Comparison of ENCODE assay signal across 19 mouse cellular contexts in genomic region chr3:37789711-37790110, GRCm38 (mm10).
DNase-seq lines count a peak whose midpoint lies in the region; ATAC-seq and TF ChIP-seq lines count a peak whose summit lies in the region.
"Had no signal": no experiment of that assay in that cellular context is flagged by ENCODE, and none has a peak within 500 bp of the region (broad histone marks: within the 10 kb centered on the region; RNA-seq: fewer than 3 reads in every experiment).

No protein-coding gene starts in this region.

- H3K36me3 ChIP-seq in embryonic facial prominence, embryonic 10.5 days (replicated peaks): no peaks in the 10 kb centered on the region
- H3K36me3 ChIP-seq in intestine, embryonic 14.5 days (ENCODE audit: control insufficient read depth, insufficient read depth, low read length): no peaks in the 10 kb centered on the region
- no peaks in the 10 kb centered on the region for H3K36me3 ChIP-seq in limb, embryonic 14.5 days (ENCODE audit: control insufficient read depth, insufficient read depth, low read length)
- H3K36me3 ChIP-seq: forebrain, embryonic 15.5 days; kidney, embryonic 15.5 days; midbrain, embryonic 13.5 days; neural tube, embryonic 15.5 days had no signal

- intact Hi-C loops in left cerebral cortex, postnatal 14 days (cut with DNase I): no loop called here
- intact Hi-C loops in left cerebral cortex, postnatal 10 days (cut with DNase I): no loop called here

- ATAC-seq in intestine, embryonic 14.5 days (replicated peaks; ENCODE audit: low FRiP score, low TSS enrichment, low read depth): no peak
- ATAC-seq in limb, embryonic 14.5 days (ENCODE audit: low FRiP score, low read depth): peak; percentile 56
- ATAC-seq: forebrain, embryonic 15.5 days; hindbrain, embryonic 16.5 days; midbrain, embryonic 13.5 days had no signal

- H3K27ac ChIP-seq in embryonic facial prominence, embryonic 10.5 days (replicated peaks): no peak overlapping the region
- H3K27ac ChIP-seq in intestine, embryonic 14.5 days (ENCODE audit: low read depth): no peak overlapping the region
- no peak overlapping the region; the same call in 1 of the 2 replicates for H3K27ac ChIP-seq in limb, embryonic 14.5 days (replicated peaks; ENCODE audit: low read depth, low read length)
- H3K27ac ChIP-seq: forebrain, embryonic 15.5 days; kidney, embryonic 15.5 days; midbrain, embryonic 13.5 days; neural tube, embryonic 15.5 days had no signal

- TF ChIP-seq POLR2A in limb, embryonic 14.5 days (IDR thresholded peaks at IDR 0.05; ENCODE audit: borderline replicate concordance, extremely low read depth, insufficient read depth, insufficient read length): no peak

- H3K9ac ChIP-seq in intestine, embryonic 14.5 days (ENCODE audit: low read length): no peak overlapping the region
- no peak overlapping the region for H3K9ac ChIP-seq in limb, embryonic 14.5 days (ENCODE audit: low read depth, low read length, severe bottlenecking)
- H3K9ac ChIP-seq: forebrain, embryonic 15.5 days; kidney, embryonic 15.5 days; lung, embryonic 14.5 days; midbrain, embryonic 13.5 days; neural tube, embryonic 15.5 days had no signal

- no peaks in the 10 kb centered on the region for H3K9me3 ChIP-seq in embryonic facial prominence, embryonic 10.5 days
- no peaks in the 10 kb centered on the region for H3K9me3 ChIP-seq in intestine, embryonic 14.5 days (ENCODE audit: control insufficient read depth, low read length)
- H3K9me3 ChIP-seq in limb, embryonic 14.5 days (ENCODE audit: control insufficient read depth, low read length): no peaks in the 10 kb centered on the region
- H3K9me3 ChIP-seq: forebrain, embryonic 15.5 days; kidney, embryonic 15.5 days; midbrain, embryonic 13.5 days; neural tube, embryonic 15.5 days had no signal

- H3K27me3 ChIP-seq in embryonic facial prominence, embryonic 10.5 days (replicated peaks; ENCODE audit: low read depth, poor library complexity, severe bottlenecking): peaks cover 7% of the 10 kb centered on the region; the same call in 1 of the 2 replicates
- no peaks in the 10 kb centered on the region for H3K27me3 ChIP-seq in intestine, embryonic 14.5 days (replicated peaks; ENCODE audit: control insufficient read depth, insufficient read depth, low read length)
- H3K27me3 ChIP-seq in limb, embryonic 14.5 days (ENCODE audit: control insufficient read depth, insufficient read depth, low read length): no peaks in the 10 kb centered on the region
- H3K27me3 ChIP-seq: forebrain, embryonic 15.5 days; kidney, embryonic 15.5 days; midbrain, embryonic 13.5 days had no signal

- WGBS in embryonic facial prominence, embryonic 10.5 days: 58% methylated on average over 7 of the region's 7 CpGs
- WGBS in intestine, embryonic 14.5 days: 60% methylated on average over 7 of the region's 7 CpGs
- WGBS in limb, embryonic 14.5 days: 30% methylated on average over 7 of the region's 7 CpGs

- DNase-seq in NIH3T3 (ENCODE audit: low read depth): peak; percentile 18
- DNase-seq in embryonic facial prominence, embryonic 10.5 days (ENCODE audit: low spot score): peak; percentile 36
- no peak for DNase-seq in intestine, embryonic 14.5 days (ENCODE audit: low spot score)
- peak; percentile 47 for DNase-seq in limb, embryonic 14.5 days (ENCODE audit: low spot score)
- DNase-seq in left cerebral cortex, postnatal 14 days (ENCODE audit: low spot score in 2 of 2): no peak
- no peak for DNase-seq in adrenal gland, adult (ENCODE audit: inconsistent age in 2 of 2, low spot score in 1 of 2)
- DNase-seq in left cerebral cortex, postnatal 10 days (ENCODE audit: extremely low spot score in 1 of 2, low spot score in 2 of 2): no peak
- DNase-seq: cerebellum, adult 9-10 months; heart, postnatal 36 days; thymus, adult 18-20 months had no signal

- H3K4me2 ChIP-seq in intestine, embryonic 14.5 days (ENCODE audit: low read length): 0 out of 2 replicates have a peak overlapping the region, but pooled peaks have one; percentile 10
- H3K4me2 ChIP-seq in limb, embryonic 14.5 days (replicated peaks; ENCODE audit: low read depth, low read length, severe bottlenecking): no peak overlapping the region
- H3K4me2 ChIP-seq: forebrain, embryonic 15.5 days; kidney, embryonic 15.5 days; liver, embryonic 11.5 days; lung, embryonic 14.5 days; midbrain, embryonic 13.5 days; neural tube, embryonic 15.5 days had no signal

- peaks cover 28% of the 10 kb centered on the region for H3K4me1 ChIP-seq in embryonic facial prominence, embryonic 10.5 days
- peaks cover 10% of the 10 kb centered on the region for H3K4me1 ChIP-seq in intestine, embryonic 14.5 days (replicated peaks; ENCODE audit: control insufficient read depth, insufficient read depth, low read length)
- H3K4me1 ChIP-seq in limb, embryonic 14.5 days (ENCODE audit: control insufficient read depth, insufficient read depth, low read length): peaks cover 35% of the 10 kb centered on the region
- H3K4me1 ChIP-seq: forebrain, embryonic 15.5 days; midbrain, embryonic 13.5 days; neural tube, embryonic 15.5 days had no signal

- no peak overlapping the region for H3K4me3 ChIP-seq in embryonic facial prominence, embryonic 10.5 days
- no peak overlapping the region for H3K4me3 ChIP-seq in intestine, embryonic 14.5 days (ENCODE audit: low read depth, low read length)
- no peak overlapping the region for H3K4me3 ChIP-seq in limb, embryonic 14.5 days (replicated peaks; ENCODE audit: low read length)
- H3K4me3 ChIP-seq: erythroblast, embryonic 14.5 days; forebrain, embryonic 15.5 days; kidney, embryonic 15.5 days; midbrain, embryonic 13.5 days; myocyte; neural tube, embryonic 15.5 days had no signal

Comparison
In these comparisons a context has a peak if more than half of its experiments do, and no peak if none do; other contexts are left out.
1. DNase-seq: peak in NIH3T3 (single experiment), embryonic facial prominence, embryonic 10.5 days (single experiment) and limb, embryonic 14.5 days (single experiment); none in intestine, embryonic 14.5 days (single experiment), left cerebral cortex, postnatal 14 days (0 of 2), adrenal gland, adult (0 of 2) and left cerebral cortex, postnatal 10 days (0 of 2).